In genomic region chr7:38184418-38184745, GRCm38 (mm10) we compare ENCODE assay signal across 8 mouse cellular contexts. TPM values are rescaled to one million over a fixed set of nuclear protein-coding genes. Genes with fewer than 3 reads are reported as not detected.
DNase-seq lines count a peak whose midpoint lies in the region; ATAC-seq and TF ChIP-seq lines count a peak whose summit lies in the region.

No protein-coding gene starts in this region.

- intact Hi-C loops in left cerebral cortex, postnatal 14 days (cut with DNase I): loop anchor here (5.0 kb wide), 1 partner anchor 83 kb away; no protein-coding TSS in a partner anchor

- H3K27me3 ChIP-seq in kidney, postnatal 0 days (ENCODE audit: insufficient read depth, low read length): no peaks in the 10 kb centered on the region
- H3K27me3 ChIP-seq in embryonic facial prominence, embryonic 14.5 days (replicated peaks; ENCODE audit: control insufficient read depth, insufficient read depth, low read length): no peaks in the 10 kb centered on the region
- H3K27me3 ChIP-seq in intestine, embryonic 15.5 days (replicated peaks): no peaks in the 10 kb centered on the region
- H3K27me3 ChIP-seq in neural tube, embryonic 13.5 days: no peaks in the 10 kb centered on the region

- no peak for ATAC-seq in kidney, postnatal 0 days (replicated peaks; ENCODE audit: low FRiP score, low read depth)
- no peak for ATAC-seq in embryonic facial prominence, embryonic 14.5 days (ENCODE audit: low read depth)
- ATAC-seq in intestine, embryonic 15.5 days: no peak
- no peak; the same call in 1 of the 2 replicates for ATAC-seq in neural tube, embryonic 13.5 days (ENCODE audit: low read depth)

- TF ChIP-seq CTCF in kidney, postnatal 0 days (IDR thresholded peaks at IDR 0.05; ENCODE audit: low read depth): no peak

- no peak overlapping the region for H3K9ac ChIP-seq in kidney, postnatal 0 days (ENCODE audit: low read depth, low read length)
- H3K9ac ChIP-seq in embryonic facial prominence, embryonic 14.5 days (ENCODE audit: low read depth, low read length): peak overlapping the region; percentile 79
- H3K9ac ChIP-seq in intestine, embryonic 15.5 days: peak overlapping the region; percentile 77; the same call in 1 of the 2 replicates
- H3K9ac ChIP-seq in neural tube, embryonic 13.5 days: peak overlapping the region; percentile 87

- WGBS in kidney, postnatal 0 days: 20% methylated on average over 1 of the region's 1 CpGs
- WGBS in embryonic facial prominence, embryonic 14.5 days: 66% methylated on average over 1 of the region's 1 CpGs
- WGBS in intestine, embryonic 15.5 days: 38% methylated on average over 1 of the region's 1 CpGs
- 62% methylated on average over 1 of the region's 1 CpGs for WGBS in neural tube, embryonic 13.5 days

- no peak overlapping the region for H3K27ac ChIP-seq in kidney, postnatal 0 days
- H3K27ac ChIP-seq in embryonic facial prominence, embryonic 14.5 days (replicated peaks; ENCODE audit: low read depth, low read length): no peak overlapping the region
- no peak overlapping the region for H3K27ac ChIP-seq in intestine, embryonic 15.5 days
- peak overlapping the region; percentile 93 for H3K27ac ChIP-seq in neural tube, embryonic 13.5 days (replicated peaks)

- H3K36me3 ChIP-seq in kidney, postnatal 0 days (ENCODE audit: insufficient read depth, low read length): no peaks in the 10 kb centered on the region
- H3K36me3 ChIP-seq in embryonic facial prominence, embryonic 14.5 days (ENCODE audit: control insufficient read depth, insufficient read depth, low read length): 0 out of 2 replicates have a peak, but pooled peaks cover under 1% of the 10 kb centered on the region
- no peaks in the 10 kb centered on the region for H3K36me3 ChIP-seq in intestine, embryonic 15.5 days
- H3K36me3 ChIP-seq in neural tube, embryonic 13.5 days: peaks cover 8% of the 10 kb centered on the region; the same call in 1 of the 2 replicates

- H3K4me1 ChIP-seq in kidney, postnatal 0 days (replicated peaks; ENCODE audit: insufficient read depth, low read length): peaks cover 12% of the 10 kb centered on the region
- peaks cover 11% of the 10 kb centered on the region for H3K4me1 ChIP-seq in embryonic facial prominence, embryonic 14.5 days (ENCODE audit: control insufficient read depth, insufficient read depth, low read length)
- H3K4me1 ChIP-seq in intestine, embryonic 15.5 days (replicated peaks): peaks cover 15% of the 10 kb centered on the region
- H3K4me1 ChIP-seq in neural tube, embryonic 13.5 days (replicated peaks): peaks cover 22% of the 10 kb centered on the region

- peak overlapping the region; percentile 46 for H3K4me3 ChIP-seq in kidney, postnatal 0 days (replicated peaks; ENCODE audit: low read depth, low read length)
- peak overlapping the region; percentile 71 for H3K4me3 ChIP-seq in embryonic facial prominence, embryonic 14.5 days (ENCODE audit: low read depth, low read length)
- H3K4me3 ChIP-seq in intestine, embryonic 15.5 days (replicated peaks): peak overlapping the region; percentile 71
- peak overlapping the region; percentile 59 for H3K4me3 ChIP-seq in neural tube, embryonic 13.5 days

- H3K9me3 ChIP-seq in kidney, postnatal 0 days (replicated peaks; ENCODE audit: low read length): no peaks in the 10 kb centered on the region
- H3K9me3 ChIP-seq in embryonic facial prominence, embryonic 14.5 days (ENCODE audit: control insufficient read depth, low read length): no peaks in the 10 kb centered on the region
- H3K9me3 ChIP-seq in intestine, embryonic 15.5 days: no peaks in the 10 kb centered on the region
- no peaks in the 10 kb centered on the region for H3K9me3 ChIP-seq in neural tube, embryonic 13.5 days

- peak overlapping the region; percentile 86 for H3K4me2 ChIP-seq in kidney, postnatal 0 days (ENCODE audit: low read length)
- H3K4me2 ChIP-seq in embryonic facial prominence, embryonic 14.5 days (ENCODE audit: low read depth, low read length): peak overlapping the region; percentile 75
- peak overlapping the region; percentile 93 for H3K4me2 ChIP-seq in intestine, embryonic 15.5 days (replicated peaks)
- peak overlapping the region; percentile 78 for H3K4me2 ChIP-seq in neural tube, embryonic 13.5 days

- DNase-seq in kidney, postnatal 0 days (ENCODE audit: low spot score): no peak
- DNase-seq in kidney, postnatal 4 days: no peak
- DNase-seq in embryonic facial prominence, embryonic 14.5 days (ENCODE audit: low spot score): no peak
- no peak for DNase-seq in left cerebral cortex, postnatal 14 days (ENCODE audit: low spot score in 2 of 2)
- no peak for DNase-seq in layer of hippocampus, adult 9-11 months
- no peak for DNase-seq in testis, postnatal 14 days (ENCODE audit: low spot score)

RNA-seq across cellular contexts. Expression of gene 1600014C10Rik, which starts 1.4 kb away (rescaled TPM):
- 18.5 and 20.9 TPM in 2 replicates for polyA plus RNA-seq in kidney, postnatal 0 days (2015; fragmentation: Nextera tagmentation; extraction: Ambion mirVana)
- 15.6 and 17.5 TPM in 2 replicates for polyA plus RNA-seq in embryonic facial prominence, embryonic 14.5 days (2014; fragmentation: Nextera tagmentation; extraction: Ambion mirVana)
- 13.5 and 13.9 TPM in 2 replicates for polyA plus RNA-seq in intestine, embryonic 15.5 days (2015; fragmentation: Nextera tagmentation; extraction: Ambion mirVana)
- polyA plus RNA-seq in neural tube, embryonic 13.5 days (2015; fragmentation: Nextera tagmentation; extraction: Ambion mirVana): 27.5 and 29.1 TPM in 2 replicates
- total RNA-seq in left cerebral cortex, postnatal 14 days (2021): 10 to 100 TPM; 17.7 to 18.8 TPM

RNA-seq across cellular contexts. Expression of gene Plekhf1, which starts 43.4 kb away (rescaled TPM):
- polyA plus RNA-seq in kidney, postnatal 0 days (2015; fragmentation: Nextera tagmentation; extraction: Ambion mirVana): 4.8 and 5.0 TPM in 2 replicates
- polyA plus RNA-seq in embryonic facial prominence, embryonic 14.5 days (2014; fragmentation: Nextera tagmentation; extraction: Ambion mirVana): 4.5 and 5.1 TPM in 2 replicates
- 3.3 TPM in 2 replicates for polyA plus RNA-seq in intestine, embryonic 15.5 days (2015; fragmentation: Nextera tagmentation; extraction: Ambion mirVana)
- 0.71 and 0.91 TPM in 2 replicates for polyA plus RNA-seq in neural tube, embryonic 13.5 days (2015; fragmentation: Nextera tagmentation; extraction: Ambion mirVana)
- total RNA-seq in left cerebral cortex, postnatal 14 days (2021): 1 to 10 TPM in 1 of 2 experiments, under 1 TPM in 1; 0.89 to 1.8 TPM
